Mouse (Mus musculus) megakaryocyte, adult 5-6 weeks (primary cell): ENCODE data around the gene Zfand2b. TPM values are rescaled to one million over a fixed set of nuclear protein-coding genes. Genes with fewer than 3 reads are reported as not detected.

Source experiments
- ATAC-seq: 2 replicates; pipeline ENCODE4 v1.8.0; 2016; ENCODE audit warnings: mild to moderate bottlenecking, inconsistent platforms; ENCODE audit not compliant: poor library complexity, severe bottlenecking
- total RNA-seq, 2 experiments: library from RNA; stranded (forward) in 1 of 2; stranded (reverse) in 1 of 2; fragments of 153-499, 151-499 nt in 1 of 2; fragments of 221-1000, 200-1000 nt in 1 of 2; gene quantifications; 2 replicates each; pipeline versions ENCODE4 v1.2.3 to v1.2.4; 2015 to 2017

The Zfand2b gene
- total RNA-seq (2015) = 36.3 and 39.0 TPM in 2 replicates
- total RNA-seq (2017) = 44.0 and 47.4 TPM in 2 replicates

GRCm38 (mm10) chr1:75168472-75169464, at the start of gene Zfand2b:
Zfand2b (plus strand) TSS chr1:75168646.
- peak; percentile 92 for ATAC-seq

DNA sequence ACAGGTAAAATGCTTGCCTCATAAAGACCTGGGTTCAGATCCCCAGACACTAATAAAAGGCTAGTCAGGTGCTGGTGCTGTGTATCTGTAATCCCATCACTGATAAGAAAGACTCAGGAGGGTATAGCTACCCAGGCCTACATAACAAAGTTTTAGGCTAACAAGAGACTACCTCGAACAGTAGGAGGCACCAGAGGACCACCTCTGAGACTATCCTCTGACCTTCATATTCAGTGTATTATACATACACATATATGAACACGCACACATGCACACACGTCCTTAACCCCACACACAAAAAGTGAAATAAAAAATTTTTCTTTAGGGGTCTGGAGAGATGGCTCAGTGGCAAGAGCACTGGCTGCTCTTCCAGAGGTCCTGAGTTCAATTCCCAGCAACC, 46.2 kb upstream of the Zfand2b start:
- no peak for ATAC-seq

DNA sequence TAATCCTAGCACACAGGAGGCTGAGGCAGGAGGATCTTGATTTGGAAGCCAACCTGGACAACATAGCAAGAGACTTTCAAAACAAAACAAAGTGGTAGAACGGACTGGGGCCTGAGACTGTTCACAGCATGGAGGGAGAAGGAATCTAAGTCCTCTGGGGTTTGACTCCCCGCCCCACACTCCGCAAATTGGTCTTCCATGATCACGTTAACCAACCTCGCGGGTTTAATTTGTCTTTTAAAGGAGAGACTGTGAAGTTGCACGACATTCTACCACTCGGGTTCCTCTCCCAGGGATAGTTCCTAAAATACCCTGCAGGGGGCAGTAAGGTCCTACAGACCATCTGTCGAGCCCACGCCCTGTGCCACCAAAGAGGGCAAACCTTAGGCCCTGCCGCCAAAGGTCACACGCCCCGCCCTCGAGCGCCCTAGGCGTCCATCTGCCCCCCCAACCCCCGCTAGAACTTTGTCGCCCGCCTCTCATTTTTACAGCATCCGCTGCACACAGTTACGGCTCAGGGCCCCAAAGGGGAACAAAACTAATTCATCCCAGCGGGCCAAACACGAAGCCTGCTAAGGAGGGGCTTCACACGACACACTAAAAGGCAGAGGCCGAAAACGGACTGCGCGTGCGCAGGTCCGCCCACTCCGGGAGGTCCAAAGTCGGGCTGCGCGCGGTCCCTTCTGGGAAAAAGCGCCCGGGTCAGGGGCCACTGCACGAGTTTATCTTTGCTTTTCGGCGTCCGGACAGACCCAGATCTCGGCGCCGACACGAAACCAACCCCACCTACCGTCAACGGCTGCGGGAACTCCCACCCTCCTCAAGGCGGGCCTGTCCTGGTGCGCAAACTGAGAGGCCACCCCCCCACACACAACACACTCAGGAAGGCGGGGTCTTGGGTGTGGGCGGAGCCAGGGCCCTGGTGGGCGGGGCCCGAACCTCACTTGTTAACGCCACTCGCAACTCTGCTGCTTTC, 43.8 kb upstream of the Zfand2b start, which contains the start of gene Nhej1:
Gene Nhej1, minus strand, starts transcription at position 855 of the 976 bp plus-strand sequence.
- ATAC-seq = peak; percentile 91

DNA sequence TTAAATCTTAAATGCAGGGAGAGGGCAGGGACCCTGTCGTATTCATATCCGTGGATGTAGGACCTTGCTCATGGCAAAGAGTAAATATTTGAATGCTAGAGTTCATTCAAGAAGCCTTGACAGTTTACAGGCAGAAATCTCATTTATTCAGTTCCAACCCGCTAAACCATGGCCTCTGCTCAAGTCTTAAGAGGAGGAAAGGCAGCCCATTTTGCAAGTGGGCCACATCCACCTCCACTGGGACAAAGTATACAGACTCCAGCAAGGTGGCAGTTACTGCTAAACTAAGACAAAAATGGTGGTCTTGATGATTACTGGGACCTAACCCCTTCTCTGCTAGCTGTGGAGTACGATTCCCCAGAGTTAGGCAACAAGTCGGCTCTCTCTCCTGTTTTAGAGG, 43.0 kb upstream of the Zfand2b start:
- ATAC-seq = 0 out of 2 replicates have a peak, but pooled peaks have one; percentile 1

DNA sequence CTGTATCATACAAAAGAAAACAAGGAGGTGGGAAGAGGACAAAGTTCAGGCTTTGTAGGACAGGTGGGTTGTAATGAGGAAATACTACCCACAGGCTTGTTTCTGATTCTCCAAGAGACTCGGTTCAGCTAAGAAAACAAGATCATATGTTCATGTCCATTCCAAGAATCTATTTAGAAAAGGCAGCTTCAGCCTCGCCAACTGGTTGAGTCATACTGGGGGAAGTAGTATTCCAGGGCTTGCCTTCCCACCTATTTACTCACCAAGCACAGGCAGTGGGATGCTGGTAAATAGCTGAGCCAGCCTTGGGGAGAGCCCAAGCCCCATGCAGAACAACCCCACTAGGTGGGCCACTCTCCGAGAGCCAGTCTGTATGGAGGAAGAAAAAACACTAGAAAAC, 39.8 kb upstream of the Zfand2b start:
- no peak for ATAC-seq

DNA sequence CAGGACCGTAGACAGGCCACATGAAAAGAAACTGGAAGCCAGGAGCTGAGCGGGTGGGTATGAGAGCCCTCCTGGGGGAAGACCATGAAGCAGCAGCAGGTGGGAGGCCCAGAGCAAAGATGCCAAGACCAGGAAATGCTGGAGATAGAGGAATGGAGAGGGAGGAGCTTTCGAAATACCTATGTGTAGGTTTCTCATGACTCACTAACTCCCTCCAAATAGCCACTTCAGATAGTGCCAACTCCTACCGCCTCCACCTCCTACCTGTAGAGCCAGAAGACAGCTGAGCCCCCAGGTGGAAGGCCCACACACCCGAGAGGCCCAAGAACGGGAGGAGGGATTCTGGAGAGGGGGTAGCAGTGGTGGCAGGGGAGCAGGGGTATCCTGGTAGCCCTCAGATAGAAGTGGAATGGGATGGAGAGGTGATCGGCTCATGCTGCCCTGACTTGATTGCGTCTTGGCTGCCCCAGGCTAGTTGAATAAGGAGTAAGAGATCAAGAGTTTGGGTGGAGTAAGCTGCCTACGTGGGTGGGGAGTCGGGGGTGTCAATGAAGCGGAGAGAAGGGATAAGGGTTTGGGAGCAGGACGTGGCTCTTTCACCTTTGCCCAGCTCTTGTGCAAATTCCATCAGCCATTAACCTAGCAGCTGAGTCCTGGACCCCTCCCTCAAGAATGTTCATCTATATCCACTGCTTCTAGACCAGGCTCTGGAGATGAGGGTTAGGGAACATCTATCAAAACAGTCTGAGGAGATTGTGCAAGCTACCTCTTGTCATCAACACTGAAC, 34.8 kb upstream of the Zfand2b start, which contains the start of gene Slc23a3:
Gene Slc23a3, minus strand, starts transcription at position 470 of the 787 bp plus-strand sequence.
- no peak for ATAC-seq

DNA sequence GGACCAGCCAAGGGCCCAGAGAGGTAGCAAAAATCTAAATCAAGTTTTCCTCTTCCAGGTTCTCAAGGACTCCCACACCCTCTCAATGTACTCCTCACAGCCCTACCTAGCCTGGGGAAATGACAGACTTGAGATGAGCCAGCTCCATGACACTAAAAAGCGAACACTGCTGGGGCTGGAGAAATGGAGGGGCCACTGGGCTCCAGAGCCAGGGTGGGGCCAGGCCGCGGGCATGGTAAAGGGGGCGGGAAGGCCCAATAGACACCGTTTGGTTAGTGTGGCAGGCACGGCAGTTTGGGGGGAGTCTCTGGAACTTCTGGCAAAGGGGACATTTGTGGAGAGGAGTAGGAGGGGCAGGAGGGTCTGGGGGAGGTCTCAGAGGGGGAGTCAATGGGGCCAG, 32.2 kb upstream of the Zfand2b start:
- ATAC-seq = no peak

- no peak for ATAC-seq
Measured at GRCm38 (mm10) chr1:75136730-75137129, 31.7 kb upstream of the Zfand2b start.

GRCm38 (mm10) chr1:75138448-75138847, 30.0 kb upstream of the Zfand2b start:
- ATAC-seq = no peak

DNA sequence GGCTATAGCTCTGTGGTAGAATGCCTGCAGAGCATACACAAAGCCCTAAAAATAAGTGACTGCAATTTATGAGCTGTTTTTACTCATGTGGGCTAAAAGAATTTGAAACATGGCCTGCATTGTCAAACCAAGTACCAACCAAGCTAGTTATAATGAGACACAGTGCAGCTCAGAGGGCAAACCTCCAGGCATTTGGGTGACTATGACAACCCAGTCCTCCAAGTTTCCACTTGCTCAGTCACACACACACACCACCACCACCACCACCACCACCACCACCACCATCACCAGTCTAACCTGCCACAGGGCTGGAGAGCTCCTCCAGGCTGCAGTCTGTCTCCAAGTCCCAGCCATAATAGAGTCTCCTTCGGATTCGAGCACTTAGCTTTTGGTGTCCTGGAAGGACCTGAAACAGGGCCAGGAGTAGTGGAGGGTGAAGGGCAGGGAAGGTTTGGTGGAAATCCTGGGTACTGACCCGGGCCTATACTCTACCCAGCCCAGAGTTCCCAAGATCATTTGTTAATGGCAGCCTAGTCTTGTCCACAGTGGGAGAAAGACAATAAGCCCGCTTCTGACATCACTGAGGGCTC, 27.8 kb upstream of the Zfand2b start:
- ATAC-seq = no peak

DNA sequence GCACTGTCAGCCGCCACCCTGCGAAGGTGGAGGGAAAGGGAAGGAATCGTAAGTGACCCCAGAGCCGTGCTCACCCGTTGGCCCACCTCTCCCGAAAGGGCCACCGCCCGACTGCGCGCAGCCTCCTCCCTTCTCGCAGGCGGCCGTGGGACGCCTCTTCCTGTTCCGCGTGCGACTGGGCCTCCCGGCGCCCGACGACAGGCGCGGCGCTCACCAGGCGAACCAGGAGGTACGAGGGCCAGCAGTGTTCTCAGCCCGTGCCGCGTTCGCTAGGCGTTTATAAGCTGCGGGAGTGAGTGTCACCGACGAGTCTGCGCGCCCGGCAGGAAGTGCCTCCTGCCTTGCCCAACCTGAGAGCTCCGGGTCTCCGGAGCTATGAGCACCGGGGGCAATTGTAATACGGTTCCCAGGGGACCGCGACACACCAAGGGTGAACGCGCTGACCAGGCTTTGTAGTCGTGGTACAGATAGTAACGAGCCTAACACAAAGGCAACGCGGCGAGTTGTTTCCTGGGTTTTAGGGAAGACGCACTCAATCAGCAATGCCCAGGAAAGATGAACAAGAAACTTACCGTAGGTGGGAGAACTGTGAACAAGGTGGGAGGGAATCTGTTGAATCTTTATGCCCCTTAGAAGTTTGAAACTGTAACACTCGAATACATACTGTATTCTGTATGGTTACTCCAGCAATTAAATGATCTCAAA, 26.8 kb upstream of the Zfand2b start:
- ATAC-seq = peak; percentile 71

GRCm38 (mm10) chr1:75142301-75143261, 25.9 kb upstream of the Zfand2b start, which contains the start of the genes Cnppd1 and Retreg2:
Cnppd1 (minus strand) TSS chr1:75142711.
Retreg2 (plus strand) TSS chr1:75142778.
- ATAC-seq = peak; percentile 58

DNA sequence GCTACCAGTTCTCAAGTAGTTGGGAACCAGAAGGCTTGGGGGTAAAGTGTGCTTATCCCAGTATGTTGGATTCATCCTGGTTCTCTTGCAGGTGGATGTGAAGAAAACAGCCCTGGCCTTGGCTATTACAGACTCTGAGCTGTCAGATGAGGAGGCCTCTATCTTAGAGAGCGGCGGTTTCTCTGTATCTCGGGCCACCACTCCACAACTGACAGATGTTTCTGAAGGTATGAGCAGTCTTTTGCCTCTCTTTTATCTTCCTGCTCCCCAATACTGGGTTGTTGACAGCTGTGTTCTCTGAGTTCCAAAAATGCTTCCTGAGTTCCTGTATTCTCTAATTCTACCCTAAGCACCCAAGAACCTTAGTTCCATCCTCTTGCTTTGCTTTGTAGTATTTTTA, 22.9 kb upstream of the Zfand2b start:
- no peak for ATAC-seq

GRCm38 (mm10) chr1:75147411-75148135, 20.9 kb upstream of the Zfand2b start:
- no peak for ATAC-seq

DNA sequence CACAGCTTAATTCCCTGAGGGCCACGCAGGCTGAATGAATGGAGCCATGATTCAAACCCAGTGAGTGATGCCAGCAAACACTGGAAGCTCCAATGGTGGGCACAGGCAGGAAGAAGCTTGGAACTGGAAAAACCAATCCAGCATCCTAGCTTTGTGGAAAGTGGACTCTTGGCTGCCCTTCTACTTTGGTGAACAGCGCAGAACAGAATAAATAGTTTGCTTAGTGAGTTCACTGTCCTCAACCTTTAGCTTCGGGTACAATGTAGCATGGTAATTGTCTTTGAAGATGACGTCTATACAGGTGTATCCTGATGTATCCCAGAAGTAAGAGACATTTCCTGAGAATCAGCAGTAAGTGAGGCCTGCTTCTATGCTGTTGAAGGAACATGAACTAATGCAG, 19.7 kb upstream of the Zfand2b start:
- no peak for ATAC-seq

DNA sequence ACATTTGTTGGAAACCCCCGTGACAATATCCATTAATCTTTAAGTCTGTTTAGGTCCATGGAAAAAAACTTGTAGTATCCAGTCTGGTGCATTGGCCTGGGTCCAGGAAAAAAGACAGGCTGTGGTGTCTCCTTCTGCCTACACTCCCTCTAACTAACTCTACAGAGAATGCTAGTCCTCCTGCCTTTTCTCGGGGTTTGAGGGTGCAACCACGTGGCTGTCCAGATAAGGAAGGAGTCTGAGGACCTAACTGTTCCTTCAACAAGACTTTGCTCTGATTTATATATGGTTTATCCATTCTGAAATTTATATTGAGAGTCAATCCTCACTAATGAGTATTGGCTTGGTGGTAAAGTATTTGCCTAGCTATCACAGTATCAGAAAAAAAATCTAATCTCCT, 12.6 kb upstream of the Zfand2b start:
- no peak for ATAC-seq

- no peak for ATAC-seq
Measured at GRCm38 (mm10) chr1:75158990-75159389, 9.5 kb upstream of the Zfand2b start.
